Mouse (Mus musculus) E14TG2a.4 (cell line): ENCODE measurements at regions not wholly inside any gene's neighbourhood (a gene's known extent, or its start where the extent isn't known, plus 50 kb on each side); places are given as distances from the start of the nearest gene placed in this dataset.

Experiments used
- H3K27me3 ChIP-seq: 2 replicates; pipeline ENCODE4 v1.6.1; 2014; ENCODE audit warnings: low read length, control low read depth; ENCODE audit not compliant: insufficient read depth
- H3K36me3 ChIP-seq: 2 replicates; pipeline ENCODE4 v1.6.1; 2014; ENCODE audit warnings: low read length, control low read depth; ENCODE audit not compliant: insufficient read depth
- H3K4me1 ChIP-seq: replicated peaks from 2 replicates; pipeline ENCODE4 v1.6.1; 2014; ENCODE audit warnings: low read depth, low read length, control low read depth
- H3K4me3 ChIP-seq: replicated peaks from 2 replicates; pipeline ENCODE4 v1.5.1; 2014; ENCODE audit warnings: mild to moderate bottlenecking, low read length
- H3K9me3 ChIP-seq: 2 replicates; pipeline ENCODE4 v1.6.1; 2014; ENCODE audit warnings: low read length, control low read depth
- CTCF ChIP-seq: conservative IDR thresholded peaks from 2 replicates; pipeline ENCODE4 v1.5.1; 2014; ENCODE audit warnings: low read length
- NANOG ChIP-seq: IDR thresholded peaks from 2 replicates; pipeline ENCODE4 v1.6.1; 2014; ENCODE audit warnings: borderline replicate concordance, low read length, mixed read lengths
- POU5F1 ChIP-seq: IDR thresholded peaks from 2 replicates; pipeline ENCODE4 v1.6.1; 2014; ENCODE audit warnings: low read length, borderline replicate concordance

DNA sequence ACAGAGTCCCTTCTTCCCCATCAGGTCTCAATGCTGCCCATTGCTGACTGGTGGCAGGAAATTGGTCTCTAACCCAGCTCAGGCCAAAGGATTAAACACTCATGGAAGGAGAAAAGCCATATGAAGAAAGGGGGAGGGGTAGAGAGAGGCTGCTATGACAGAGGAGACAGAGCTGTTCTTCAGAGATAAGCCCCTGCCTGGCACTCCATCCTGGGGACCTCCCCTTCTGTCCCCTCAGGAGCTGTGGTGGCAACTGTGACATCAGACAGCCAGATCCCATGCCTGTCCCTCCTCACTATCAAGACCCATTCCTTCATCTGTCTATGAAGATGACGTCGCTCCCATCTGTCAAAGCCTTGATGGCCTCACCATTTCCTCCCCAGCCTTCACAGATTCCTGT lies 126.6 kb upstream of the Csf3r start:
- Histone ChIP-seq H3K27me3 (peaks cover 31% of the 10 kb centered on the region), H3K4me1 (peaks cover 4% of the 10 kb centered on the region; the same call in 1 of the 2 replicates), H3K36me3 (no peaks in the 10 kb centered on the region), H3K4me3 (no peak overlapping the region), H3K9me3 (no peaks in the 10 kb centered on the region)
- no peak for TF ChIP-seq NANOG
- no peak for TF ChIP-seq CTCF
- no peak for TF ChIP-seq POU5F1

GRCm38 (mm10) chr4:125898631-125899348 lies 125.6 kb upstream of the Csf3r start:
- Histone ChIP-seq H3K4me1 (peaks cover 4% of the 10 kb centered on the region; the same call in 1 of the 2 replicates), H3K36me3 (no peaks in the 10 kb centered on the region), H3K9me3 (no peaks in the 10 kb centered on the region), H3K27me3 (peaks cover 31% of the 10 kb centered on the region), H3K4me3 (no peak overlapping the region)
- TF ChIP-seq CTCF (no peak), POU5F1 (no peak), NANOG (no peak)

DNA sequence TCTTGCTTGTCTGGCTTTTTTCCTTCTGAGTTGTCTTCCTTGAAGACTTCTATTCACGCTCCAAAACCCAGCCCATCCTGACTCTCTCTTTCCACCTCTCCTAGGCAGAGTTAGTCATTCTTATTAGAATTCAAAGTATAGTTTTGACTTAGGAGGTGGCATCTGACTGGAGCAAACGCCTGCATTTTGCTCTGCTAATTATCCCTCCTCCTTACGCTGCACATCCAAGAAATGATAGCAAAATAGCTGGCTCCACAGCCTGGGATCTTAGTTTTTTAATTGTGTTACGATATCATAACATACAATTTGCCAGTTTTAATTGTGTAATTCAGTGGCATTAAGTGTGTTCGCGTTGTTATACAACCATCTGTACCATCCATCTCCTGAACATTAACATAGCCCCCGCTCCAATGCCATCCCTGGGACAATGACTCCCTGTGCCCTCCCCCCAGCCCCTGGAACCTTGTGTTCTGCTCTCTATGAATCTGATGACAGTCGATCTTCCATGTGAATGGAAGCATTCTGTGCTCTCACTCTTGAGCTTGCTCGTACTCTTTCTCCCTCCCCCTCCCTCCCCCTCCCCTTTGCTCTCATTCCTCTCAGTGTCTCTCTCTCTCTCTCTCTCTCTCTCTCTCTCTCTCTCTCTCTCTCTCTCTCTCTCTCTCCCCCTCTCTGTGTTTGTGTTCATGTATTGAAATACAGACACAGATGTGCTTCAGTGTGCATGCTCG lies 122.6 kb upstream of the Csf3r start:
- peaks cover 31% of the 10 kb centered on the region for H3K27me3 ChIP-seq
- H3K4me3 ChIP-seq = no peak overlapping the region
- no peaks in the 10 kb centered on the region for H3K36me3 ChIP-seq
- TF ChIP-seq CTCF (no peak), POU5F1 (no peak), NANOG (no peak)
- peaks cover 4% of the 10 kb centered on the region for H3K4me1 ChIP-seq
- H3K9me3 ChIP-seq = no peaks in the 10 kb centered on the region

DNA sequence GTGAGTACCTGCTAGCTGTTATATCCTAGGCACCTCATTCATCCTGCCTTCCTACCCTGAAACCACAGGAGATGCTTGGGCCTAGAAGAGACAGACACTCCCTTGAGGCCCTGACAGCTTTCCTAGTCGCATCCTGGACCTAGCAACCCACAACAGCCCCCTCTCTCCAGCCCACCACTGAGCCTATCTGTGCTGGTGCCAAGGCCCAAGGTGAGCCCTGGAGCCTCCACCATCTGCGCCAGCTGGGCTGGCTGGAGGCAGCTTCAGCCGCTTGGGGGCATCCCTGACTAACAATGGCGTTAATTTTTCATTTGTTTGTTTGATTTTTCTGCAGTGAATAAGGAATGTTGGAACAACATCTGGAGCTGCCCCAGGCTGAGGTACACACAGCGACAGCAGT lies 118.1 kb upstream of the Csf3r start:
- no peak for TF ChIP-seq POU5F1
- TF ChIP-seq CTCF = no peak
- TF ChIP-seq NANOG = no peak

DNA sequence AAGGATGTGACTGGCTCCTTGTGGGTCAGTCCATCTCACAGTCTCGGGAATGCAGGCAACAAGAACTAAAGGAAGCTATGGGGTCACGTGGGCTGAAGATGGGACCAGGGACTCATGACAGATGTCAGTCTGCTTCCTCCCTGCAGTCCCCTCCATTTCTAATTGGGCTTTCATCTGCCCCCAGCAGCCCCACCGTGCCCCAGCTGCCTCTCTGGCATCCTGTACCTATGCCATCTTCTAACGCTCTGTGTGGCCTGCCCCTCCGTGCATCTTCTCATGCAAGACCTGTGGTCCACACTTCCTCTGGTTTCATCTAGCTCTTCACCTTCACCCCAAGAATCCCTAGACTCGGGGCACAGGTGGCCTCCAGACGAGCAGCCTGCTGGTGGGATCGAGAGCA lies 115.4 kb upstream of the Csf3r start:
- Histone ChIP-seq H3K36me3 (no peaks in the 10 kb centered on the region), H3K4me1 (peaks cover 17% of the 10 kb centered on the region), H3K27me3 (peaks cover 31% of the 10 kb centered on the region), H3K4me3 (no peak overlapping the region), H3K9me3 (no peaks in the 10 kb centered on the region)
- TF ChIP-seq CTCF (no peak), NANOG (no peak), POU5F1 (no peak)

More for the DNA sequence above, 118.1 kb upstream of the Csf3r start:
- Histone ChIP-seq H3K4me3 (no peak overlapping the region), H3K4me1 (peaks cover 5% of the 10 kb centered on the region), H3K9me3 (no peaks in the 10 kb centered on the region), H3K36me3 (no peaks in the 10 kb centered on the region), H3K27me3 (peaks cover 28% of the 10 kb centered on the region)

DNA sequence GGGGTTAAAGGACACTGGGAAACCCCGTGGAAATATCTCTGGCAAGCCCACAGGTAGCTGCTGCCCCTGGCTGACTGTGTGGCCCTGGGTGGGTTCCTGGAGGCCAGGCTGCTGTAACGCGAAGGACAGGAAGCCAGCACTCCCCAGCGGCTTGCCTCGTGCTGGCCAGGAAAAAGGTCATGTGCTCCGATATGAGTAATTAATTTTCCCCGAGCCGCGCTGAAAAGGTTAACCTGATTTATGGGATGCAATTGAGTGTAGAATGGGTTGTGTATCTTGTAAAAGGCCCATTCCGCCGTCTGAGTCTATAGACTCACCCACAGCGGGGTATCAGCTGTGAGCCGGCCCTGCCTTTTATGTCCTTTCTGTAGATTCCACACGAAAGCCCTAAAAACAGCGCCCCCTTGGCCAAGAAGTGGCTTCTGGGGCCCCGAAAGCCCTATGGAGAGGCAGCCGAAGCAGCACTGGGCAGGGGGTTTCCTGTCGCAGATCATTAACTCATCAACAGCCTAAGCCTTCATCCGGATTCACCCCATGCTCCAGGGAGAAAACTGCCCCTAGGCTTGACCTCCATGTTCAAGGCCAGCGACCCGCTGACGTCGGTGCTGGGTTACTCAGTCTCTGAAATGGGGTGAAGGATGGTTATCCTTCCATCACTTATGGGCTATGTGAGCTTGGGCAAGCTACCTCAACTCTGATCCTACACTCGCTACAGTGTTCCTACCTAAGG lies 112.6 kb upstream of the Csf3r start:
- Histone ChIP-seq H3K36me3 (no peaks in the 10 kb centered on the region), H3K9me3 (no peaks in the 10 kb centered on the region), H3K27me3 (peaks cover 34% of the 10 kb centered on the region), H3K4me1 (peaks cover 24% of the 10 kb centered on the region), H3K4me3 (peak overlapping the region; percentile 21)
- TF ChIP-seq CTCF = 0 out of 2 replicates have a peak, but pooled peaks have one; percentile 22
- no peak for TF ChIP-seq NANOG

- peaks cover 42% of the 10 kb centered on the region for H3K27me3 ChIP-seq
- H3K9me3 ChIP-seq = no peaks in the 10 kb centered on the region
- no peaks in the 10 kb centered on the region for H3K36me3 ChIP-seq
- peaks cover 24% of the 10 kb centered on the region for H3K4me1 ChIP-seq
- TF ChIP-seq CTCF = peak; percentile 84
- TF ChIP-seq POU5F1 = no peak
- no peak for TF ChIP-seq NANOG
- peak overlapping the region; percentile 21 for H3K4me3 ChIP-seq
These were observed 111.8 kb upstream of the Csf3r start for GRCm38 (mm10) chr4:125912444-125913049.

DNA sequence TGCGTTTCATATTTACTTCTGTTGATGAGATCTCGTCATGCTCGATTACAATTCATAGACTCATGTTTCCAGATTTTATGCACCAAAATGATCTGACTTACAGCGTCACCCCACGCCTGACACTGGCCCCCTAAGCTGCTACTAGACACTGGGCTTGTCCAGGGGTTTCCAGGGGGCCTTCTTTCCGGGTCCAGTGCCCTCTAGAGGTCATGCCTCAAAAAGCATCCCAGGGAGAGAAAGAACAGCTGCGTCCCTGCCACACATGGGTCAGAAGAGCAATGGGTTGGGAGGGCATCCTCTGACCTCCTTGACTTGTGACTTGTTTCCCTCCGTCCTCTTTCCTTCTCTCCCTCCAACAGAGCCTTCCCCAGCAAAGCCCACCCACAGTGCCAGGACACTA lies 109.2 kb upstream of the Csf3r start:
- H3K36me3 ChIP-seq = no peaks in the 10 kb centered on the region
- H3K9me3 ChIP-seq = no peaks in the 10 kb centered on the region
- H3K4me1 ChIP-seq = peaks cover 24% of the 10 kb centered on the region
- H3K4me3 ChIP-seq = no peak overlapping the region
- peaks cover 36% of the 10 kb centered on the region for H3K27me3 ChIP-seq
- no peak for TF ChIP-seq NANOG
- TF ChIP-seq CTCF = peak; percentile 67
- no peak for TF ChIP-seq POU5F1
